Mouse (Mus musculus): Measurements from ENCODE around the gene Best3. TPM values are rescaled to one million over a fixed set of nuclear protein-coding genes. Genes with fewer than 3 reads are reported as not detected.

The Best3 gene
- total RNA-seq (2014; fragmentation: Nextera tagmentation), result not detected in 2 replicates
- not detected in 2 replicates for total RNA-seq (2017)

DNA sequence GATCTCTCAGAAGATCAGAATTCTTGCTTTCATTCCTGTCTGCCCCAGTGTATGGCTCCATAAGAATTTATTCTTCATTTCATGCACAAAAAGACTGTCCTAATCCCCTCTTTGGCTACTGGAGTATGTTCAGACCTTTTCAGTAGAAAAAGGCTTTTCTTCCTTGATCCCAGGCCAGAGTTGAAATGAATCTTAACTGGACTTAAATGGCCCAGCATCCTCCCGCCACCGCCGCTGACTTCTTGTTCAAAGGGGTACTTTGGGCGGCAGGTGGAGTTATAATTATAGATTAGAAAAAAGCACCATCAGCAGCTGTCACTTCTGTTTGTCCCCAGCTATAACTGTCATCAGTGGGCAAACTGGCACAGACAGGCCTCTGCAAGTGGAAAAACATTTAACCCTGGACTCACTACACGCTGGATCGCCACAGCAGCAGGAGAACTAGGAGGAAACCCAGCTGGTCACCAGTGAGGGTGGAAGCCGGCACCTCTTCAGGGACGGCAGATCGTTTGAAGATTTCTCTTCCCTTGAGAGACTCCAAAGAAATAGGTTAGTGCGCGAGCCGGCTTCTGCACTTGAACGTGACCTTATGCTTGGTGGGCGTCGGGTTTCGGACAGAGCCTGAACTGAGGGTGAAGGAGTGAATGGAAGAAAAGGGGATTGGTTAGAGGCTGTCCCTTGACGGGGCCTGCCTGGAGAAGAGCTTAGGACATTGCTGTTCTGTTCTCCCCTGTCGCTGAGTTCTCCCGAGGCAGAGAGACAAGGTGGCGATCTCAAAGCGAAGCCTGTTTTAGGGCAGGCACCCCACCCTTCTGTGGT lies at the start of gene Best3:
TSS of gene Best3 (plus strand) at position 51 of the 819 bp plus-strand sequence.
- ATAC-seq (replicated peaks; ENCODE audit: poor library complexity, severe bottlenecking), result no peak

DNA sequence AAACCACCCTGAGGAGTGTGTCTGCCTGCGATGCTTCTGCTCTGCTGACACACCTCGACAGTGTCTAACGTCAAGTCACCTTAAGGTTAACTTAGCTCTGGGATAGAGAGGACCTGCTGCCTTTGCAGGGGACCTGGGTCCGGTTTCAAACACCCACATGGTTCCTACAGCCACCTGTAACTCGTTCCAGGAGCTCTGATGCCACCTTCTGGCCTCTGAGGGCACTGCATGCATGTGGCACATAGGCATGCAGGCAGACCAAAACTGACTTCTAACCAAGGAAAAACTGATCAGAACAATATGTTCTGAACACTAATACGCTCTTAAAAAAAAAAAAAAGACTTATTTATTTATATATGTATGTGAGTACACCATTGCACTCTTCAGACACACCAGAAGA lies 43.1 kb upstream of the Best3 start:
- ATAC-seq (replicated peaks; ENCODE audit: poor library complexity, severe bottlenecking), result peak; percentile 65

DNA sequence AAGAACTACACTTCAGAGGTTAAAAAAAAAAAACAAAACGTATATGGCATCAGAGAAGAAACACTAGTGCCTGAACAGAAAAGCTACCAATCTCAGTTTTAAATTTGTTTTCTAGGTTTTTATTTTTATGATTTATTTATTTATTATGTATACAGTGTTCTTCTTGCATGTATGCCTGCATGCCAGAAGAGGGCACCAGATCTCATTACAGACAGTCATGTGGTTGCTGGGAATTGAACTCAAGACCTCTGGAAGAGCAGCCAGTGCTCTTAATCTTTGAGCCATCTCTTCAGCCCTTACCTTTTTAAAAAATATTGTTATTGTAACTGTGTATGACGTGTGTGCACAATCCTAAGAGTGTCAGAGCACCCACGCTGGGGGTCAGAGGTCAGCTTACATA lies 42.0 kb upstream of the Best3 start:
- ATAC-seq (replicated peaks; ENCODE audit: poor library complexity, severe bottlenecking), result no peak

DNA sequence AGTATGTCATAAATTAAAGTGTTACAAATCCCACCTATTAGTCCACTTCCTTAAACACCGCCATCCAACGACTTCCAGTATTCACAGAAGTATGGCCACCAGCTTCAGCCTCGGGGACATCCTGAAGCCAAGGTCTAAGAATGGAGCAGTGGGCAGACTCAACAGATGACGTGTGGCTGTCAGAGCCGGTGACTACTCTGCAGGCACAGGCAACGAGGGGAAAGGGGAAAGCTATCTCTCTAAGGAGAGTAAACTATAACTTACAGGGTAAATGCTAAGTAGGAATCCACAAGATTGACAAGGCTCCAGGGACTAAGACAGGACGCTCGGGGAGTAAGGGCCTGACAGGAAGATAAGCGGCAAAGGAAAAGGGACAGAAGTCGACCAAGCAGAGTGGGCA lies 41.2 kb upstream of the Best3 start:
- peak; percentile 27; the same call in 1 of the 2 replicates for ATAC-seq (replicated peaks; ENCODE audit: poor library complexity, severe bottlenecking)

DNA sequence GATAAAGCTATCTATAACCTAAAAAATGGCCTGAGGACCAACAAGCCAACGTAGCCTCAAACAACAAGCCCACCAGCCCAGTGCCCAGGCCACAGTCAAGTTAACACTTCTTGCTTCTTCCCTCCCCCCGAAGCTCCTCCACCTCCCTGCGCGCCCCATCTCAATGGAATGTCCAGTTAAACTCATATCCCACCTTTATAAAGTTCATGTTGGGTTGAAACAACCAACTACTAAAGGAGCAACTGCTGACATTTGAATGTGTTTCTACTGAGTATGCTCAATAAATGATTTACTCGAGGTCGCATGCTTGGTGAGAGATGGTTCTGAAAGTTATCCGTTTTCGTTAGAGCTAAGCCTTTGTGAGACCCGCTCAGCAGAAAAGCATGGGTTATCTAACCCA lies 37.7 kb upstream of the Best3 start:
- no peak for ATAC-seq (replicated peaks; ENCODE audit: poor library complexity, severe bottlenecking)

DNA sequence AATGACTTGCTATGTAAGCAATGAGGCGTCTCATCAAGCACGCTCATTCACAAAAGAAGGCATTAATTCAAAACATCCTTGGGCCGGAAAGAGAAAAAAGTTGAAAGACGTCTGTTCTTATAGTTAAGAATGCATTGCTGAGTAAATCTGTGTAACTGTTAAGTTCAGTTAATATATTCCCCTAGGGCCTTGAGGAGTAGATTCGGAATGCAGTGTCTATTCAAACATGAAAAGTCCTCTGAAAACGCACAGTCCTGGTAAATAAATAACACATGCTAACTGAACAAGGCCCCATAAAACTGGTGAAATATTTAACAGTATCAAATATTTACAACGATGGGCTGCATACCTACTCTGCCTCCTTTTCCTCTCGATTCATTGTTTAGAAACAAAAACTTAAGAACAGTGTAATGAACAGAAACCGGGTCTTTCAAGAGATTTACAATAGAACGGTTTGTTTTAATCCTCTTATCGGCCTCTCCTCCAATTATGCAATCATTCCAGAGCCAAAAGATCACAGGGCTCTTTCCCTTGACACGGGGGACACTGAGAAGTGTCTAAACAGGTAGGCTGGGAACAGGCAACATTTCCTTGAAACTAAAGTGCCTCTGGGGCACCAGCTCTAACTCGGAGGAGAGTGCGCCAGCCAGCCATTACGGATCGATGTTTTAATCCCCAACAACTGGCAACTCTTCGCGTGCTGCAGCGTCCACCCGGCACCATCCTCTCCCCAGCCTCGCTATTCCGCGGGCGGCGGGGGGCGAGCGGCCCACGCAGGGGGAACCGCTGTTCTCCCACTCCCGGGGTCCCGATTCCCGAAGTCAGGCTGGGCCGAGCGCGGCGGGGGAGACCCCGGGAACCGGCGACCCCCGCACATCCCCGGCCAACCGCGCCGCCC lies 36.8 kb upstream of the Best3 start:
- ATAC-seq (replicated peaks; ENCODE audit: poor library complexity, severe bottlenecking), result 0 out of 2 replicates have a peak, but pooled peaks have one; percentile 8

DNA sequence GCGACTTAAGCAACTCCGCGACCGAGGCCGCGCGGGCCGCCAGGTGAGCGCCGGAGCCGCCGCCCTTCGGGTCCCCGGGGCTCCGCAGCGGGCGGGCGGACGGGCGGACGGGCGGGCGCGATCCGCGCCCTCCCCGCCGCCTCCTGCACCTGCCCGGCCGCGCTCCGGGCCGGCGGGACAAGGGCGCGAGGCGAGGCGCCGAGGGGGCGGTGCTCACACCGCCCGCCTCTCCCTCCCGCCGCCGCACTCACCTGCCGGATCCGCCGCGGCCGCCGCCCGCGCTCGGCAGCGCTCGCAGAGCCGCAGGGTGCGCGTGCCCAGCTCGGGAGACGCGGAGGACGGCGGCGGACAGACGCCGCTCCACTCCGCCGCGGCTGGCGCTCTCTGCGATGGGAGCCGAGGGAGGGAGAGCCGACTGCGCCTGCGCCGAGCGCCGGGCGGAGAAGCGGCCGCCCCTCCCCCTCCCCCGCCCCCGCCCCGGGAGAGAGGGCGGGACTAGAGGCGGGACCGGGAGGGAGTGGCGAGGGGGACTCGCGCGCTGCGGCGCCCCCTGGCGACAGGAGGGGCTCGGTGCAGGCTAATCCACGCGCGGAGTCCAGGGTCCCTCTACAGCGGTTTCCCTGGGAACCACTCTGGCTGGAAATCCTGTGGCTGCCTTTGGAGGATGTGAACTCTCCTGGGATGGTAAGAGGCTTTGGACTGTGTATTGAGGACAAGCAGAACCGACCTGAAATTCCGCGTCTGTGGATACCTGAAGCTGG lies 35.9 kb upstream of the Best3 start, which contains the start of gene Rab3ip:
TSS of gene Rab3ip (minus strand) at position 761 of the 761 bp plus-strand sequence.
- peak; percentile 97 for ATAC-seq (replicated peaks; ENCODE audit: poor library complexity, severe bottlenecking)

DNA sequence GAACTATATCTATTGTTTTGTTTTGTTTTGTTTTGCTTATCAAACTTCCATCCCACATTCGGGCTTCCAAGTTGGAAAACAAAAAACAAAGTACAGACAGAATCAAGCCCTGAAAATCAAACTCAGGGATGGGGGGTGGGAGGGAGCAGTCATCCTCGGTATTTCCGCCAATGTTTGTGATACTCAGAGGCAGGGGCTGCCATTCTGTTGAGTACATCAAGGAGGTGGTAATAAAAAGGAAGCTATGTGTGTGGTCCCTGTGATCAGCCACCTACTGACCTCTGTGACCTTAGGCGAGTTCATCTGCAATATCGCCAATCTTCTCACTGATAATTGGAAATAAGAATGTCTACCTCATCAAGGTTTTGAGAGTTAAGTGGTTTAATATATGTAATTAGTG lies 35.2 kb upstream of the Best3 start:
- 0 out of 2 replicates have a peak, but pooled peaks have one; percentile 24 for ATAC-seq (replicated peaks; ENCODE audit: poor library complexity, severe bottlenecking)

DNA sequence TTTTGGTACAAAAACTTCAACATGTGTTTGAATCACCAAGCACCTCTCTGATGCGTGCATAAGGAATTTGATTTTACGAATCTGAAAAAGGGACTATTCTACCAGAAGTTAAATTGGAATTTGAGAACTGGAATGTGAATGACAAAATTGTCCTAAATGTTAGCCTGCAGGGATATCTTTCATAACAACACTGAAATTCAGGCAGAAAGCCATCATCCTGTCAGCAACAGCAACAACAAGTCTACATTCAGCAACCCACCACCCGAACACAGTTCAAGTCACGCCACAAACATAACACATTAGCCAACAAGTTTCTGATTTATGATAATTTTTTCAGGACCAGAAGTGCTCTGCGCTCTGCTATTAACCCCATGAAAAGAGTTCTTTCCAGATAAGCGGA lies 30.9 kb upstream of the Best3 start:
- no peak for ATAC-seq (replicated peaks; ENCODE audit: poor library complexity, severe bottlenecking)

DNA sequence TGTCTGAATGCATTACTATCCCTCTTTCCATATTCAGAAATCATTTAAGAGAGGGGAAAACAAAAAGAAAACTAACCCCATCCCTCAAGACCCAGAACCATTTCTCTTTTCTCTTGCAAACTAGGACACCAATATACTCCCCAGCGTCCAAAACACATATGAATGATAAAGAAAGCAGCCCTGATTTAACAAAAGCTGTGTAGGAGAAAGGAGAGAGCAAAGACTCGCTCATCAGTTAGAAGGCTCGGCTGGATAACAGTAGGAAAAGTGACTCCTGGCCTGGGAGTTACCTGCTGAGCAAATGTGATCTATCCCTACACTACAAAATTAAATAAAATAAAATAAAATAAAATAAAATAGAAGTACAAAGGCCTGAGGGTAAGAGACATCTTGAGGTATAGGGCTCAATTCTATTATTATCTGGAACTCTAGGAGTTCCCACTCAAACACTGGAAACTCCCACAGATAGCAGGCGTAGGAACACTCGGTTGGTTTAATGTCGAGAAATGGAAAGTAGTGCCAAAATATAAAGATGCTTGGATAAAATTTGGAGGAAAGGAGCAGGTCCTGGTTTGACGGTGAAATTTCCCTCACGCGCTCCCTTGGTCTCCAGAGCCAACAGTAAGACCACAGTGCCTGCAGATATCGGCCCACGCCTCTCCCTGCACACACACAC lies 29.5 kb upstream of the Best3 start:
- no peak for ATAC-seq (replicated peaks; ENCODE audit: poor library complexity, severe bottlenecking)

DNA sequence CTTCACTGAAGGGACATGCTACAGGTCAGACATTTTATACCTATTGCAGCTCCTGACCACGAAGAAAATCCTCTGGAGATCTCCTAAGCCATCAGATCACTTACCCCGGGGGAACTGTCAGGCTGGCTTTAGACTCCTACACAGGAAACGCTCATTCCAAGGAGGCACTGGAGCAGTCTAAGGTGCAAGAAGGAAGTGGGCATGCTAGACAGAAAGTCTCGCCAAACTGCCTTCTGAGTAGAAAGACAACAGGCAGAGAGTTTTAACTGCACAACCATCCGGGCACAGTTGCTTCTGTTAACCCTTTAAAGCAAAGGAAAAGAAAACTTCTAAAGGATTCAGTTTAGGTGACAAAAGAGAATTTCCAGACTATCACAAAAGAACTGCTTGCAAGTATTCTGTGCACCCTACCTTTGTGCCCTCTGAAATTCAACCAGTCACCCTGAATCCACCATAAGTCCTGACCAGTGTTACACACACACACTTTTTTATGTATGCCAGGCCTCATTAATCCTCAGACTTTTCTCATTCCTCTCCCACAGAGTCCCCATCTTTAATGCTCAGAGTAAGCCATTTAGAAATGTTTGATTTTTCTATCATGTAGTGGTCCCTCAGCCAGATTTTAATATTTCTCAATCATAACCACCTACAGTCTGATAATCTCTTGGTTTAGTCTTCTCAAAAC lies 28.1 kb upstream of the Best3 start:
- no peak for ATAC-seq (replicated peaks; ENCODE audit: poor library complexity, severe bottlenecking)

DNA sequence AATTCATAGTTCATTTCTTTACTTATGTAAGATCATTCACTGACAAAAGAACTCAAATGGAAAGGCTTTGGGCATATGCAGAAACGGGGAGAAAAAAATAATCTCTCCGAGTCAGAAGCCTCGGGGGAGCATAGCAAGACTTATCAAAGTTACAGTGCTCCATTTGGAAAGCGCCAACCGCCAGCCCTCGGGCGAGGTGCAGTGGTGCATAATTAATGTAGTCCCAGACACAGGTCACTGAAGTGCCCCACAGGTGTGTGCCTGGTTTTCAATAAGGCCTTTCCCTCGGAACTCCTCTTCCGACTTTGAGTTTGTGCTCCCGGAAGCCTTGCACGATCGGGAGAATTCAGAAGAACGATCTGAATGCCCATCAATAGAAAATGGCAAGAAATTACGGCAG lies 24.0 kb upstream of the Best3 start:
- ATAC-seq (replicated peaks; ENCODE audit: poor library complexity, severe bottlenecking), result no peak

DNA sequence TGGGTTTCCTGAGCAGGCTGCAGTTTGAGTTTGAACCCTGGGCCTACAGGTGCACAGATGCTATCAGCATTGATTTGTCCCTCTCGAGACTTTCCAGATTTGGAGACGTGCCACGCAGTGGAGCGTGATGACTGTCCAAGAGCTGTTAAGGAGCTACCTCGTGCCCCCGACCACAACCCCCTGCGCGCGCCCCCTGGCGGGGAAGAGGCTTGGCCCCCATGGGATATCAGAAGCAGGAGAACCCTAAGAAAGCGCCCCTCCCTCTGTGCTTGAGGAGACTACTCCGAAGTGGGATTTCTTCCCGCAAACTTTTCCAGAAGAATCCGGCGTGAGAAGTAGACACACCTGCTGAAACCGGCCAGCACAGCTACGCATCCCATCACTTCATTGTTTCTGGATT lies 23.3 kb upstream of the Best3 start:
- ATAC-seq (replicated peaks; ENCODE audit: poor library complexity, severe bottlenecking), result no peak

DNA sequence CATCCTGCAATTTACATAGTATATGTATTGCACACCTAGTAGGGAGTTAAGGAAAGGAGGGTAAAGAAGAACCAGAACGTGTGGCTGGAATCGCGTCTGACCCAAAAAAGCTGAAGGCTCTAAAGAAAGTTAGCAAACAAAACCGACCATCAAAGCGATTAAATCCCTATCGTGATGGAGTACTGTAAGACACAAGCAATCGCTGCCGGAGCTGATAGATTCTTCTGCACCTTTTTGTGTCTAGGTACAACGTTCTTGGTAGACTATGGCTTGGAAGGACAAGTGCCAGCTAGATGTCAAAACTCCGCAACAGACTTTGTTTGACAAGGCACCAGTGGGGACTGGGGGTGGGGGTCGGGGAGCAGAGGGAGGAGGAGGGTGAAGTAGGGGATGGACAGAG lies 22.0 kb upstream of the Best3 start:
- ATAC-seq (replicated peaks; ENCODE audit: poor library complexity, severe bottlenecking), result no peak

DNA sequence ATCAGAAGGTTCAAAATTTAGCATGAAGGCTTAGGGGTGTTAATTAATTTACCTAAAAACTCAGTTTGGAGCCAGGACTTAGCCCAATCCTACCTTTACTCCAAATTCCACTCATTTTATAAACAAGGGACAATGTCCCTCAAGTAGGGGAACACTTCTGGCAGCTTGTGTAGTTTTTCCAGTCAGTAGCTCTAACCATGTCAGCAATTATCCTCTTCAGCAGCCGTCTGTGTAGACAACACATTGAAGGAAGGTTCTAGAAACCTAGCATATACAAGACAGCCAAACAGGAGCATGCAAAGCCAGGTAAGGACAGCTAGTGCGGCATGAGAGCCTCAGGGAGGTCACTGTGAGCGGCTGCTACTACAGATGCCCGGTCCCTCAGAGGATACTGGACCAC lies 21.5 kb upstream of the Best3 start:
- no peak for ATAC-seq (replicated peaks; ENCODE audit: poor library complexity, severe bottlenecking)

DNA sequence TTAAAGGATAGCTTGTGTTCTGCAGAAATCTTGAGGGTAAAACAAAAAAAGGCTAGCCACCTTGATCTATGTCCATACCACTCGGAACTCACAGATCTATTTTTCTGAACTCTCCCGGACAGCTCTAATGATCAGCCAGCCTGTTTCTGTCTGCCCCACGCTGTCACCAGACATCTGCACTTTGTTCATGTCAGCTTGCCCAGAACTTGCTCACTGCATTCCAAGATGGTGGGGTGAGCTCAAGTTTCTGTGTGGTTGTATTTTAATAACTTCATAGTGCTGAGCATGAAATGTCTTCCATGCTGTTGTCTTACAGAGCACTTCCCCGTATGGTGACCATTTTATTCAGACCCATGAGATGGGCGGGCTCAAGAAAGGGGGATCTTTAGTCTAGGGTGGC lies 20.8 kb upstream of the Best3 start:
- ATAC-seq (replicated peaks; ENCODE audit: poor library complexity, severe bottlenecking), result no peak

DNA sequence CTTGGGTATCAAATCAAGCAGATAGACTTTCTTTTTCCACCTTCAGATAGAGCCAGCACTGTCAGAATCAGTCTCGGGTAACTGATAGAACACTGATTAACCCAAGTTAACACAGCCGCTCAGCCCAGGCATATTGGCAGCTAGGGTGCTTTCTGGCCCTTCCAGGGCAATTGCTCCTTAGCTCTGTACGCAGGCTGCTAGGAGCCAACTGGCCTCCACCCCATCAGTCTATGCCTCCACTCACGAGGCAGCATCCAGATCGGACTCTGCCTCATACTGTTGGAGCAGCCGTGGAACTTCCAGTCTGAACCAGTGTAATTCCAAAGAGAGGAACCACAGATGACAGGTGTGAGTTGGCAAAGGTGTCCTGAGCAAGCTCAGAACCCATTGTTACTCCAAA lies 20.0 kb upstream of the Best3 start:
- ATAC-seq (replicated peaks; ENCODE audit: poor library complexity, severe bottlenecking), result no peak

DNA sequence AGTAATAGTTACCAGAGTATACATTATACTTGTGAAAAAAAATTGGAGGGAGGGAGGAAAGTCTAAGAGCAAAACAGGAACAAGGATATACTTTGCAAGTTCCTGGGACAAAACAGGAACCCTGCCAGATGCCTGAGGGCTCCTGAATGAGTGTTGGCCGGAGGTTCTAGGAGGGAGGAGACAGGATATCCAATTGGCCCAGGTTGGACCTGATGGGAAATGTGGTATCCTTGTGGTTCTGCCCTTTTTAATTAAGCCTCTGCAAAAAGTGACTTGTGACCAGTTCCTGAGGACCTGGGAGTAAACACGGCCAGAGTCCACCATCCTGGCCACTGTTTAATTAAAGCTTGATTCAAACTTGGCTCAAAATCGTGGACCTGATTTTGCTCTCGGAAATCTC lies 17.4 kb upstream of the Best3 start:
- ATAC-seq (replicated peaks; ENCODE audit: poor library complexity, severe bottlenecking), result peak; percentile 52

DNA sequence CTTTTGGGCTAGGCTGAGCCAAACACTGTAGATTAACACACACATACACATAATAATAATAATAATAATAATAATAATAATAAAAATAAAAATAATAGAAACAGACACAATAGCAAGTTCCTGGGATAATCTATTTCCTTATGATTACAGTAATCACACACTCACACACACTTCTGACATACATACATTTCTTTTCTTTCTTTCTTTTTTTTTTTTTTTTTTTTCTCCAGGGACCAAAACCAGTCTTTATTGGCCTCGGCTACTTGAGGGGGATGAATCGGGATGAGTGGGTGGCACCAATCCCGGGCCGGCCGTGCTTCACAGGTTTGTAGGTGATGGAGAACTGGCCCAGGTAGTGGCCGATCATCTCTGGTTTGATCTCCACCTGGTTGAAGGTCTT lies 13.6 kb upstream of the Best3 start, which contains the start of gene Gm10271:
TSS of gene Gm10271 (minus strand) at position 101 of the 400 bp plus-strand sequence.
- no peak for ATAC-seq (replicated peaks; ENCODE audit: poor library complexity, severe bottlenecking)

Data from granulocyte monocyte progenitor cell, adult 5-6 weeks (primary cell).